Mouse (Mus musculus) myocyte (in vitro differentiated cells): Measurements from ENCODE around the gene Cyfip1. TPM values are rescaled to one million over a fixed set of nuclear protein-coding genes. Genes with fewer than 3 reads are reported as not detected.

Experiments used
- H3K27me3 ChIP-seq: one replicate; pipeline ENCODE4 v1.6.1; 2011; ENCODE audit not compliant: control insufficient read depth, insufficient read depth, insufficient read length
- H3K36me3 ChIP-seq: one replicate; pipeline ENCODE4 v1.6.1; 2011; ENCODE audit not compliant: control insufficient read depth, insufficient read depth
- H3K4me2 ChIP-seq: one replicate; pipeline ENCODE4 v1.6.1; 2011; ENCODE audit warnings: low read depth, control low read depth
- H3K4me3 ChIP-seq: one replicate; pipeline ENCODE4 v1.5.1; 2011; ENCODE audit warnings: mild to moderate bottlenecking, control low read depth, moderate library complexity
- H3K79me2 ChIP-seq: one replicate; pipeline ENCODE4 v1.6.1; 2011; ENCODE audit not compliant: control insufficient read depth, insufficient read depth
- H3ac ChIP-seq: one replicate; pipeline ENCODE4 v1.6.1; 2011; ENCODE audit not compliant: control insufficient read depth, insufficient read length
- CEBPB ChIP-seq: IDR thresholded peaks from 2 replicates; pipeline ENCODE4 v1.6.1; 2011; ENCODE audit warnings: mild to moderate bottlenecking, moderate library complexity; ENCODE audit not compliant: poor library complexity, insufficient read depth, severe bottlenecking
- E2F4 ChIP-seq: IDR thresholded peaks from one replicate; pipeline ENCODE4 v1.6.1; 2011; ENCODE audit warnings: mild to moderate bottlenecking, control low read depth, moderate library complexity; ENCODE audit not compliant: insufficient read depth
- MAX ChIP-seq: IDR thresholded peaks from one replicate; pipeline ENCODE4 v1.6.1; 2011; ENCODE audit warnings: low read depth, mild to moderate bottlenecking, control low read depth
- MYOD1 ChIP-seq, 3 experiments: IDR thresholded peaks; one replicate each; pipeline ENCODE4 v1.6.1; 2011; ENCODE audit warnings: control low read depth in 2 of 3, low read depth in 2 of 3, mild to moderate bottlenecking in 2 of 3, moderate library complexity in 1 of 3; ENCODE audit not compliant: insufficient read length in 2 of 3, control insufficient read depth in 1 of 3
- MYOG ChIP-seq, 3 experiments: IDR thresholded peaks; one replicate each; pipeline ENCODE4 v1.6.1; 2011; ENCODE audit warnings: control low read depth in 2 of 3, low read depth in 2 of 3, mild to moderate bottlenecking in 2 of 3; ENCODE audit not compliant: insufficient read length in 2 of 3, control insufficient read depth in 1 of 3, insufficient read depth in 1 of 3
- POLR2A ChIP-seq: IDR thresholded peaks from one replicate; pipeline ENCODE4 v1.6.1; 2011; ENCODE audit warnings: low read depth, mild to moderate bottlenecking, control low read depth, moderate library complexity; ENCODE audit not compliant: insufficient read length
- POLR2AphosphoS2 ChIP-seq: IDR thresholded peaks from one replicate; pipeline ENCODE4 v1.6.1; 2011; ENCODE audit warnings: low read depth, control low read depth; ENCODE audit not compliant: insufficient read length
- REST ChIP-seq: IDR thresholded peaks from one replicate; pipeline ENCODE4 v1.6.1; 2011; ENCODE audit warnings: mild to moderate bottlenecking, control low read depth, moderate library complexity; ENCODE audit not compliant: insufficient read depth, insufficient read length
- SRF ChIP-seq: IDR thresholded peaks from one replicate; pipeline ENCODE4 v1.6.1; 2011; ENCODE audit warnings: low read depth; ENCODE audit not compliant: control insufficient read depth, insufficient read length
- TCF12 ChIP-seq: IDR thresholded peaks from one replicate; pipeline ENCODE4 v1.6.1; 2011; ENCODE audit warnings: mild to moderate bottlenecking, control low read depth; ENCODE audit not compliant: poor library complexity, insufficient read depth, severe bottlenecking
- TCF3 ChIP-seq: IDR thresholded peaks from one replicate; pipeline ENCODE4 v1.6.1; 2011; ENCODE audit warnings: low read depth, control low read depth; ENCODE audit not compliant: insufficient read length
- USF1 ChIP-seq: IDR thresholded peaks from one replicate; pipeline ENCODE4 v1.6.1; 2011; ENCODE audit warnings: low read depth, mild to moderate bottlenecking, control low read depth, moderate library complexity
- polyA plus RNA-seq: library from polyadenylated mRNA; unstranded; fragments of >200 nt; fragmentation: generic; extraction: Trizol; gene quantifications from one replicate; pipeline ENCODE4 v1.2.1, GENCODE M21; 2012; ENCODE audit warnings: missing spikeins

Gene Cyfip1
- polyA plus RNA-seq, 1 experiment: 53.0 TPM

- H3K79me2 ChIP-seq: no peaks in the 10 kb centered on the region
- H3K36me3 ChIP-seq: peaks cover 39% of the 10 kb centered on the region
- no peaks in the 10 kb centered on the region for H3K27me3 ChIP-seq
- H3K4me2 ChIP-seq: no peak overlapping the region
- H3K4me3 ChIP-seq: no peak overlapping the region
- TF ChIP-seq SRF (no peak), POLR2AphosphoS2 (no peak), TCF3 (no peak), E2F4 (no peak), REST (no peak), USF1 (no peak), MAX (no peak), MYOG (IDR thresholded peaks at IDR 0.05; ENCODE audit: control insufficient read depth in 1 of 3, insufficient read depth in 1 of 3, insufficient read length in 2 of 3, low read depth in 2 of 3) (no peak), TCF12 (no peak), POLR2A (no peak), MYOD1 (IDR thresholded peaks at IDR 0.05; ENCODE audit: control insufficient read depth in 1 of 3, insufficient read length in 2 of 3, low read depth in 2 of 3) (no peak), CEBPB (no peak)
- H3ac ChIP-seq: no peak overlapping the region
Observed at GRCm38 (mm10) chr7:55880882-55881281, 39.3 kb downstream of the Cyfip1 start.

- Histone ChIP-seq H3K36me3 (peaks cover 25% of the 10 kb centered on the region), H3K4me3 (no peak overlapping the region), H3K79me2 (no peaks in the 10 kb centered on the region), H3K27me3 (no peaks in the 10 kb centered on the region), H3K4me2 (no peak overlapping the region), H3ac (no peak overlapping the region)
- TF ChIP-seq CEBPB: no peak
- TF ChIP-seq E2F4: no peak
- no peak for TF ChIP-seq USF1
- TF ChIP-seq SRF: no peak
- no peak for TF ChIP-seq TCF12
- TF ChIP-seq MYOG (IDR thresholded peaks at IDR 0.05; ENCODE audit: control insufficient read depth in 1 of 3, insufficient read depth in 1 of 3, insufficient read length in 2 of 3, low read depth in 2 of 3): no peak
- no peak for TF ChIP-seq POLR2AphosphoS2
- TF ChIP-seq MYOD1 (IDR thresholded peaks at IDR 0.05; ENCODE audit: control insufficient read depth in 1 of 3, insufficient read length in 2 of 3, low read depth in 2 of 3): no peak
- no peak for TF ChIP-seq MAX
- no peak for TF ChIP-seq REST
- no peak for TF ChIP-seq POLR2A
- no peak for TF ChIP-seq TCF3
Observed at GRCm38 (mm10) chr7:55888603-55889002, 47.1 kb downstream of the Cyfip1 start.

- Histone ChIP-seq H3K4me3 (no peak overlapping the region), H3K4me2 (no peak overlapping the region), H3ac (no peak overlapping the region), H3K27me3 (no peaks in the 10 kb centered on the region), H3K36me3 (peaks cover 29% of the 10 kb centered on the region), H3K79me2 (no peaks in the 10 kb centered on the region)
- TF ChIP-seq MYOG (IDR thresholded peaks at IDR 0.05; ENCODE audit: control insufficient read depth in 1 of 3, insufficient read depth in 1 of 3, insufficient read length in 2 of 3, low read depth in 2 of 3): no peak
- TF ChIP-seq CEBPB: no peak
- TF ChIP-seq E2F4: no peak
- no peak for TF ChIP-seq TCF3
- no peak for TF ChIP-seq POLR2AphosphoS2
- TF ChIP-seq USF1: no peak
- TF ChIP-seq SRF: no peak
- TF ChIP-seq REST: no peak
- no peak for TF ChIP-seq TCF12
- no peak for TF ChIP-seq POLR2A
Observed at GRCm38 (mm10) chr7:55889996-55890395, 48.5 kb downstream of the Cyfip1 start.

- peaks cover 31% of the 10 kb centered on the region for H3K36me3 ChIP-seq
- TF ChIP-seq TCF3 (no peak), REST (no peak), MAX (no peak), TCF12 (no peak), SRF (no peak), MYOD1 (IDR thresholded peaks at IDR 0.05; ENCODE audit: control insufficient read depth in 1 of 3, insufficient read length in 2 of 3, low read depth in 2 of 3) (no peak), E2F4 (no peak), CEBPB (no peak)
Observed at GRCm38 (mm10) chr7:55890731-55891130, 49.2 kb downstream of the Cyfip1 start.

GRCm38 (mm10) chr7:55891797-55892196 is 50.3 kb downstream of the Cyfip1 start:
- H3ac ChIP-seq: no peak overlapping the region
- no peaks in the 10 kb centered on the region for H3K79me2 ChIP-seq
- H3K27me3 ChIP-seq: no peaks in the 10 kb centered on the region
- H3K4me3 ChIP-seq: no peak overlapping the region
- peaks cover 31% of the 10 kb centered on the region for H3K36me3 ChIP-seq
- no peak for TF ChIP-seq E2F4
- TF ChIP-seq POLR2A: no peak
- TF ChIP-seq TCF3: no peak
- TF ChIP-seq MYOD1 (IDR thresholded peaks at IDR 0.05; ENCODE audit: control insufficient read depth in 1 of 3, insufficient read length in 2 of 3, low read depth in 2 of 3): no peak
- TF ChIP-seq TCF12: no peak
- no peak for TF ChIP-seq SRF
- H3K4me2 ChIP-seq: no peak overlapping the region

More at GRCm38 (mm10) chr7:55890731-55891130, 49.2 kb downstream of the Cyfip1 start:
- Histone ChIP-seq H3K27me3 (no peaks in the 10 kb centered on the region), H3ac (no peak overlapping the region), H3K4me3 (no peak overlapping the region), H3K79me2 (no peaks in the 10 kb centered on the region), H3K4me2 (no peak overlapping the region)
